Mouse (Mus musculus): ENCODE measurements around the gene Dot1l. TPM values are rescaled to one million over a fixed set of nuclear protein-coding genes. Genes with fewer than 3 reads are reported as not detected.

Gene Dot1l
- polyA plus RNA-seq, 1 experiment from 2014 or later, result 17.9 TPM

GRCm38 (mm10) chr10:80842334-80842733 lies 87.3 kb downstream of the Dot1l start:
- Histone ChIP-seq H3K27ac (no peak overlapping the region), H3K9me3 (no peaks in the 10 kb centered on the region), H3K4me3 (no peak overlapping the region), H3K27me3 (peaks cover 68% of the 10 kb centered on the region), H3K36me3 (no peaks in the 10 kb centered on the region), H3K4me2 (no peak overlapping the region), H3K4me1 (peaks cover 16% of the 10 kb centered on the region), H3K9ac (no peak overlapping the region)
- no peak for ATAC-seq (ENCODE audit: insufficient number of reproducible peaks, insufficient read depth, low FRiP score, low TSS enrichment, low read depth)
- WGBS, result 82% methylated on average over 15 of the region's 15 CpGs

- H3K9me3 ChIP-seq, result no peaks in the 10 kb centered on the region
- no peak for ATAC-seq (ENCODE audit: insufficient number of reproducible peaks, insufficient read depth, low FRiP score, low TSS enrichment, low read depth)
- H3K4me2 ChIP-seq, result peak overlapping the region; percentile 89
- no peak overlapping the region for H3K27ac ChIP-seq
- peaks cover 61% of the 10 kb centered on the region for H3K27me3 ChIP-seq
- H3K9ac ChIP-seq, result peak overlapping the region; percentile 74
- H3K4me1 ChIP-seq, result peaks cover 16% of the 10 kb centered on the region
- peak overlapping the region; percentile 55 for H3K4me3 ChIP-seq
- H3K36me3 ChIP-seq, result no peaks in the 10 kb centered on the region
- WGBS, result 13% methylated on average over 32 of the region's 32 CpGs
Observed at GRCm38 (mm10) chr10:80843087-80843930, 88.3 kb downstream of the Dot1l start.

DNA sequence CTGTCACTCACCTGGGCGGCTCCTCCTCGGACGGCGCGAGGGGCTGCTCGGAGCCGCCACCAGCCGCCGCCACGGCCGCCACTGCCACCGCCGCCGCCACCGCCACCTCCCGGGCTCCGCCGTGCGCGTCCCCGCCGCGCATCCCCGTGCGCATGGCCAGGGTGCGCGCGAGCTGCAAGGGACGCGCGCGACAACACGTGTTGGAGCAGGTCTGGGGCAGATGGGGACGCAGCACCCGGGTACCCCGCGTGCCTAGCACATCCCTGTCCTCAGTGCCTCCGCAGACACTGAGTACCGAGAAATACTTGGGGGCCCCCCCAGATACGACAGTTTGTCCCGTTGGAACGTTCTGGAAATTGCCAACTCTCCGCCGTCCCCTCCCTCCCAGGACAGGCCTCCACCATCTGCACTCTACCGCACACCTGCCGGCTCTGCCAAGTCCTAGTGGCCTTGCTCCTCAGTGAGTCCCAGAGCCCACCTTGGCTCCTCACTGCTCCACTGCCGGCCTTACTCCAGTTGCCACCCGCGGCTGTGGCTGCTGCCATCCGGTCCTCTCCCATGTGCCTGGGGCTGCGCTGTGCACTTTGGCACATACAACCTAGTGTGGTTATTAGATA lies 89.0 kb downstream of the Dot1l start, which contains the start of gene Lingo3:
Gene Lingo3 (minus strand): TSS at position 109 of the 617 bp plus-strand sequence.
- Histone ChIP-seq H3K9me3 (no peaks in the 10 kb centered on the region), H3K9ac (peak within 1 kb of the TSS; percentile 74), H3K4me2 (peak within 1 kb of the TSS; percentile 89), H3K27me3 (peaks cover 61% of the 10 kb centered on the region), H3K4me1 (peaks cover 19% of the 10 kb centered on the region), H3K27ac (no peak within 1 kb of the TSS), H3K4me3 (peak within 1 kb of the TSS; percentile 55), H3K36me3 (no peaks in the 10 kb centered on the region)
- no peak for ATAC-seq (ENCODE audit: insufficient number of reproducible peaks, insufficient read depth, low FRiP score, low TSS enrichment, low read depth)
- WGBS, result 4% methylated on average over 50 of the region's 51 CpGs

MicroRNAs encoded within 50 kb of the gene (microRNA counts, 519-probe panel; counts per million panel counts)
- 236 counts per million, percentile 44 among the panel's probes with 10 or more counts for microRNA mmu-miR-1982

Small RNAs within 50 kb of the gene (microRNA-seq; reads per million reads assigned to microRNA genes)
- gene Mir1982, result 3.1 reads per million, percentile 11 among the genes with 10 or more reads in this experiment

Other genes with a start within 250 kb of the Dot1l start
- gene Atp8b3, start 216.1 kb upstream of the Dot1l start, polyA plus RNA-seq (2015; fragmentation: Nextera tagmentation; extraction: Ambion mirVana), result 0.04 and 0.28 TPM in 2 replicates
- 25.9 and 31.3 TPM in 2 replicates for gene Rexo1, start 193.6 kb upstream of the Dot1l start, polyA plus RNA-seq (2015; fragmentation: Nextera tagmentation; extraction: Ambion mirVana)
- gene Klf16, start 177.9 kb upstream of the Dot1l start, polyA plus RNA-seq (2015; fragmentation: Nextera tagmentation; extraction: Ambion mirVana), result 9.5 and 12.0 TPM in 2 replicates
- 84.6 and 85.3 TPM in 2 replicates for gene Abhd17a, start 164.9 kb upstream of the Dot1l start, polyA plus RNA-seq (2015; fragmentation: Nextera tagmentation; extraction: Ambion mirVana)
- gene Scamp4, start 152.3 kb upstream of the Dot1l start, polyA plus RNA-seq (2015; fragmentation: Nextera tagmentation; extraction: Ambion mirVana), result 79.6 and 95.1 TPM in 2 replicates
- 5.9 and 9.1 TPM in 2 replicates for gene Adat3, start 152.3 kb upstream of the Dot1l start, polyA plus RNA-seq (2015; fragmentation: Nextera tagmentation; extraction: Ambion mirVana)
- gene Gm49322, start 149.2 kb upstream of the Dot1l start, polyA plus RNA-seq (2015; fragmentation: Nextera tagmentation; extraction: Ambion mirVana), result 4.3 and 4.6 TPM in 2 replicates
- gene Csnk1g2, start 132.4 kb upstream of the Dot1l start, polyA plus RNA-seq (2015; fragmentation: Nextera tagmentation; extraction: Ambion mirVana), result 131 and 169 TPM in 2 replicates
- gene Btbd2, start 98.1 kb upstream of the Dot1l start, polyA plus RNA-seq (2015; fragmentation: Nextera tagmentation; extraction: Ambion mirVana), result 76.8 and 82.4 TPM in 2 replicates
- gene Mknk2, start 77.1 kb upstream of the Dot1l start, polyA plus RNA-seq (2015; fragmentation: Nextera tagmentation; extraction: Ambion mirVana), result 78.3 and 86.3 TPM in 2 replicates
- gene Mob3a, start 53.2 kb upstream of the Dot1l start, polyA plus RNA-seq (2015; fragmentation: Nextera tagmentation; extraction: Ambion mirVana), result 45.8 and 46.3 TPM in 2 replicates
- 24.0 and 29.2 TPM in 2 replicates for gene Izumo4, start 53.0 kb upstream of the Dot1l start, polyA plus RNA-seq (2015; fragmentation: Nextera tagmentation; extraction: Ambion mirVana)
- 73.3 and 73.5 TPM in 2 replicates for gene Ap3d1, start 12.9 kb upstream of the Dot1l start, polyA plus RNA-seq (2015; fragmentation: Nextera tagmentation; extraction: Ambion mirVana)
- 75.6 and 78.9 TPM in 2 replicates for gene Sf3a2, start 43.0 kb downstream of the Dot1l start, polyA plus RNA-seq (2015; fragmentation: Nextera tagmentation; extraction: Ambion mirVana)
- gene Plekhj1, start 43.4 kb downstream of the Dot1l start, polyA plus RNA-seq (2015; fragmentation: Nextera tagmentation; extraction: Ambion mirVana), result 118 and 125 TPM in 2 replicates
- gene Amh, start 50.0 kb downstream of the Dot1l start, polyA plus RNA-seq (2015; fragmentation: Nextera tagmentation; extraction: Ambion mirVana), result not detected in 2 replicates
- 0.76 and 2.2 TPM in 2 replicates for gene Jsrp1, start 58.3 kb downstream of the Dot1l start, polyA plus RNA-seq (2015; fragmentation: Nextera tagmentation; extraction: Ambion mirVana)
- 1,868 and 1,916 TPM in 2 replicates for gene Oaz1, start 71.5 kb downstream of the Dot1l start, polyA plus RNA-seq (2015; fragmentation: Nextera tagmentation; extraction: Ambion mirVana)
- gene Lingo3, start 88.8 kb downstream of the Dot1l start, polyA plus RNA-seq (2015; fragmentation: Nextera tagmentation; extraction: Ambion mirVana), result 1.9 and 2.0 TPM in 2 replicates
- 313 and 339 TPM in 2 replicates for gene Lsm7, start 100.0 kb downstream of the Dot1l start, polyA plus RNA-seq (2015; fragmentation: Nextera tagmentation; extraction: Ambion mirVana)
- gene Sppl2b, start 100.1 kb downstream of the Dot1l start, polyA plus RNA-seq (2015; fragmentation: Nextera tagmentation; extraction: Ambion mirVana), result 49.3 and 54.5 TPM in 2 replicates
- not detected in 2 replicates for gene Tmprss9, start 116.6 kb downstream of the Dot1l start, polyA plus RNA-seq (2015; fragmentation: Nextera tagmentation; extraction: Ambion mirVana)
- 317 and 358 TPM in 2 replicates for gene Timm13, start 145.8 kb downstream of the Dot1l start, polyA plus RNA-seq (2015; fragmentation: Nextera tagmentation; extraction: Ambion mirVana)
- 51.5 and 63.4 TPM in 2 replicates for gene Lmnb2, start 163.0 kb downstream of the Dot1l start, polyA plus RNA-seq (2015; fragmentation: Nextera tagmentation; extraction: Ambion mirVana)
- gene Gadd45b, start 174.9 kb downstream of the Dot1l start, polyA plus RNA-seq (2015; fragmentation: Nextera tagmentation; extraction: Ambion mirVana), result 29.0 and 29.9 TPM in 2 replicates

Measured in embryonic facial prominence, embryonic 13.5 days (tissue).